Mouse (Mus musculus) lung, postnatal 0 days (tissue): Measurements from ENCODE around the gene Il1rl2.

Experiments
- CTCF ChIP-seq: IDR thresholded peaks from 2 replicates; pipeline ENCODE4 v1.5.1; 2016; ENCODE audit warnings: antibody characterized with exemption, mild to moderate bottlenecking
- EP300 ChIP-seq: IDR thresholded peaks from 2 replicates; pipeline ENCODE4 v1.6.1; 2016; ENCODE audit warnings: antibody characterized with exemption, mild to moderate bottlenecking, control low read depth

DNA sequence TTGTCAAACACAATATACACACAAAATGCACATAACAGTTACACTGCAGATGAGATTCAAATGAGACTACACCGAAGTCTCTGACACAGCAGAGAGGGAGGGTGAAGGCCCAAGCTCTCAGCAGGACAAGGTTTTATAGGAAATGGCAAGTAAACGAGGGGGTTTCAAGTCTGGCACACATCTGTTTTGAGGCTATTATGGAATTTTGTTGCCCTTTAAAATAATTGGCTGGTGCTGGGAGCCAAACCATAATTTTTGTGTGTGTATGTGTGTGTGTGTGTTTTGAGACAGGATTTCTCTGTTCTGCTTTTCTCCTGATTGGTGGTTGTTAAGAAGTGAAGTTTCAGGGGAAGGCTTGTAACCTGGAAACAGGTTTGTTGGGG, 28.5 kb downstream of the Il1rl2 start:
- no peak for TF ChIP-seq EP300
- no peak for TF ChIP-seq CTCF
